ENCODE assay signal across 10 mouse cellular contexts in genomic region chr2:152604057-152604456, GRCm38 (mm10). TPM values are rescaled to one million over a fixed set of nuclear protein-coding genes. Genes with fewer than 3 reads are reported as not detected.
DNase-seq lines count a peak whose midpoint lies in the region; ATAC-seq lines count a peak whose summit lies in the region.
"Had no signal": no experiment of that assay in that cellular context is flagged by ENCODE, and none has a peak within 500 bp of the region (broad histone marks: within the 10 kb centered on the region; RNA-seq: fewer than 3 reads in every experiment).

Defb36 (plus strand) TSS chr2:152604327.

- no peak within 1 kb of the TSS for H3K27ac ChIP-seq in heart, embryonic 12.5 days (ENCODE audit: poor library complexity, severe bottlenecking)
- no peak within 1 kb of the TSS for H3K27ac ChIP-seq in forebrain, embryonic 14.5 days (ENCODE audit: low read depth, low read length)

- no peaks in the 10 kb centered on the region for H3K36me3 ChIP-seq in heart, embryonic 12.5 days
- H3K36me3 ChIP-seq in forebrain, embryonic 14.5 days (ENCODE audit: control insufficient read depth, insufficient read depth, low read length), result no peaks in the 10 kb centered on the region

- H3K9ac ChIP-seq in heart, embryonic 12.5 days, result no peak within 1 kb of the TSS
- no peak within 1 kb of the TSS for H3K9ac ChIP-seq in forebrain, embryonic 14.5 days (ENCODE audit: low read length)

- no peak within 1 kb of the TSS for H3K4me2 ChIP-seq in heart, embryonic 12.5 days
- no peak within 1 kb of the TSS for H3K4me2 ChIP-seq in forebrain, embryonic 14.5 days (ENCODE audit: low read length)

- 0 out of 2 replicates have a peak, but pooled peaks cover 4% of the 10 kb centered on the region for H3K9me3 ChIP-seq in heart, embryonic 12.5 days (replicated peaks)
- H3K9me3 ChIP-seq in forebrain, embryonic 14.5 days (replicated peaks; ENCODE audit: control insufficient read depth, low read length), result no peaks in the 10 kb centered on the region

- H3K27me3 ChIP-seq in heart, embryonic 12.5 days (replicated peaks), result no peaks in the 10 kb centered on the region
- no peaks in the 10 kb centered on the region for H3K27me3 ChIP-seq in forebrain, embryonic 14.5 days (replicated peaks; ENCODE audit: control insufficient read depth, insufficient read depth, low read length)

- WGBS in heart, embryonic 12.5 days, result 77% methylated on average over 15 of the region's 15 CpGs
- WGBS in forebrain, embryonic 14.5 days, result 86% methylated on average over 15 of the region's 15 CpGs

- H3K4me1 ChIP-seq in heart, embryonic 12.5 days (replicated peaks), result no peaks in the 10 kb centered on the region
- H3K4me1 ChIP-seq in forebrain, embryonic 14.5 days (ENCODE audit: control insufficient read depth, insufficient read depth, low read length), result no peaks in the 10 kb centered on the region

- intact Hi-C loops in heart, postnatal 10 days (cut with DNase I), result loop anchor here (5.0 kb wide), 2 partner anchors 52 to 132 kb away; no protein-coding TSS in a partner anchor

- DNase-seq in heart, postnatal 10 days, result peak; percentile 26 to 72
- peak; percentile 56 for DNase-seq in ovary, postnatal 36 days (ENCODE audit: low spot score)
- no peak for DNase-seq in ovary, postnatal 10 days (ENCODE audit: low spot score)
- DNase-seq in adrenal gland, postnatal 10 days, result peak; percentile 81
- DNase-seq in layer of hippocampus, postnatal 25 days (ENCODE audit: extremely low spot score in 1 of 2, low spot score in 1 of 2), result peak; percentile 18 to 60
- no peak for DNase-seq in spleen, postnatal 4 days (ENCODE audit: low spot score in 2 of 2)
- no peak for DNase-seq in forebrain, embryonic 14.5 days (ENCODE audit: low spot score)

- ATAC-seq in heart, embryonic 12.5 days (ENCODE audit: insufficient number of reproducible peaks, low FRiP score), result no peak
- ATAC-seq in forebrain, embryonic 14.5 days, result no peak

- no peak within 1 kb of the TSS for H3K4me3 ChIP-seq in heart, embryonic 12.5 days
- H3K4me3 ChIP-seq in forebrain, embryonic 14.5 days (ENCODE audit: low read depth, low read length), result no peak within 1 kb of the TSS
- H3K4me3 ChIP-seq: myocyte had no signal

RNA-seq across cellular contexts. Expression of gene Defb36, which starts in this region (rescaled TPM):
- total RNA-seq in heart, postnatal 10 days (2021), result not detected
- polyA plus RNA-seq in heart, embryonic 12.5 days (2016; fragmentation: Nextera tagmentation; extraction: Ambion mirVana), result not detected in 2 replicates
- total RNA-seq in adrenal gland, postnatal 10 days (2021), result under 1 TPM in 1 of 2 experiments, not detected in 1; 0.73 TPM
- not detected for total RNA-seq in layer of hippocampus, postnatal 25 days (2021)
- polyA plus RNA-seq in forebrain, embryonic 14.5 days (2014; fragmentation: Nextera tagmentation; extraction: Ambion mirVana), result not detected in 2 replicates
- total RNA-seq: layer of hippocampus, adult 18-20 months had no signal
- polyA plus RNA-seq: myocyte had no signal

Comparison
In these comparisons a context has a peak if more than half of its experiments do, and no peak if none do; other contexts are left out.
1. Peak in DNase-seq in heart, postnatal 10 days; RNA of the gene not detected or under 1 TPM.
2. Peak in DNase-seq in adrenal gland, postnatal 10 days; RNA of the gene not detected or under 1 TPM.
3. Peak in DNase-seq in layer of hippocampus, postnatal 25 days; RNA of the gene not detected or under 1 TPM.